Mouse (Mus musculus) hindbrain, postnatal 0 days (tissue): ENCODE data around the gene Snx27. TPM values are rescaled to one million over a fixed set of nuclear protein-coding genes. Genes with fewer than 3 reads are reported as not detected.
A peak's percentile ranks its signal among the peaks of the same experiment; 100 is the strongest.

Experiments used
- ATAC-seq: fragments of 200-750 bp; cut with Nextera tagmentation; 2 replicates; pipeline ENCODE4 v1.8.0; 2017; ENCODE audit warnings: mild to moderate bottlenecking, moderate TSS enrichment, moderate library complexity
- DNase-seq: peaks from one replicate; pipeline ENCODE4 v3.0.0-alpha.2; 2015; ENCODE audit warnings: low spot score
- H3K27ac ChIP-seq: fragments of 300-500 bp; sonication (generic); 2 replicates; pipeline ENCODE4 v1.5.1; 2014; ENCODE audit warnings: mild to moderate bottlenecking
- H3K27me3 ChIP-seq: fragments of 300-500 bp; sonication (generic); 2 replicates; pipeline ENCODE4 v1.6.1; 2014; ENCODE audit warnings: low read length, mixed read lengths; ENCODE audit not compliant: insufficient read depth
- H3K36me3 ChIP-seq: fragments of 300-500 bp; sonication (generic); 2 replicates; pipeline ENCODE4 v1.6.1; 2014; ENCODE audit warnings: low read length, mixed read lengths; ENCODE audit not compliant: insufficient read depth
- H3K4me1 ChIP-seq: fragments of 300-500 bp; sonication (generic); 2 replicates; pipeline ENCODE4 v1.6.1; 2014; ENCODE audit warnings: antibody characterized with exemption, low read length, mixed read lengths; ENCODE audit not compliant: insufficient read depth
- H3K4me2 ChIP-seq: fragments of 300-500 bp; sonication (generic); 2 replicates; pipeline ENCODE4 v1.6.1; 2014; ENCODE audit warnings: low read depth, mild to moderate bottlenecking, low read length, moderate library complexity, mixed read lengths
- H3K4me3 ChIP-seq: fragments of 300-500 bp; sonication (generic); 2 replicates; pipeline ENCODE4 v1.5.1; 2014; ENCODE audit warnings: low read length
- H3K9ac ChIP-seq: fragments of 300-500 bp; sonication (generic); replicated peaks from 2 replicates; pipeline ENCODE4 v1.6.1; 2014; ENCODE audit warnings: mild to moderate bottlenecking, low read length, moderate library complexity, mixed read lengths
- H3K9me3 ChIP-seq: fragments of 300-500 bp; sonication (generic); 2 replicates; pipeline ENCODE4 v1.6.1; 2016; ENCODE audit warnings: low read length, mixed read lengths
- CTCF ChIP-seq: IDR thresholded peaks from 2 replicates; pipeline ENCODE4 v1.5.1; 2016; ENCODE audit warnings: antibody characterized with exemption, control low read depth, low read depth
- WGBS: fragments of 180-500 bp; shearing (Covaris S2); extraction: QIAGEN DNeasy Blood & Tissue Kit; methylation state at CpG from one replicate; pipeline ENCODE4 v1.1.7; 2014; 5-methylcytosine and 5-hydroxymethylcytosine counted together
- polyA plus RNA-seq: library from polyadenylated mRNA; unstranded; fragments of >200 nt; fragmentation: Nextera tagmentation; extraction: Ambion mirVana; gene quantifications from 2 replicates; pipeline ENCODE4 v1.2.1, GENCODE M21; 2015
- total RNA-seq: library from RNA; depleted of rRNA; stranded (reverse); fragments of >200 nt; gene quantifications from 2 replicates; pipeline ENCODE4 v1.2.3, GENCODE M21; 2014

Snx27 gene
- total and polyA plus RNA-seq, 2 experiments from 2014 or later, result 71.3 to 81.7 TPM

GRCm38 (mm10) chr3:94597224-94597779, 14.8 kb upstream of the Snx27 start:
- WGBS, result 81% methylated on average over 3 of the region's 3 CpGs
- no peak for TF ChIP-seq CTCF
- ATAC-seq, result no peak

GRCm38 (mm10) chr3:94595871-94596287, 13.4 kb upstream of the Snx27 start:
- DNase-seq (no peak), ATAC-seq (no peak)
- Histone ChIP-seq H3K36me3 (no peaks in the 10 kb centered on the region), H3K27ac (no peak overlapping the region), H3K4me2 (no peak overlapping the region), H3K4me1 (no peaks in the 10 kb centered on the region), H3K4me3 (no peak overlapping the region), H3K27me3 (no peaks in the 10 kb centered on the region), H3K9me3 (no peaks in the 10 kb centered on the region), H3K9ac (no peak overlapping the region)
- TF ChIP-seq CTCF, result no peak
- 88% methylated on average over 6 of the region's 6 CpGs for WGBS

More at GRCm38 (mm10) chr3:94597224-94597779, 14.8 kb upstream of the Snx27 start:
- no peaks in the 10 kb centered on the region for H3K4me1 ChIP-seq
- DNase-seq, result no peak
- H3K4me2 ChIP-seq, result no peak overlapping the region
- no peaks in the 10 kb centered on the region for H3K36me3 ChIP-seq
- H3K9me3 ChIP-seq, result no peaks in the 10 kb centered on the region
- H3K27me3 ChIP-seq, result no peaks in the 10 kb centered on the region
- no peak overlapping the region for H3K9ac ChIP-seq
- no peak overlapping the region for H3K4me3 ChIP-seq
- no peak overlapping the region for H3K27ac ChIP-seq

GRCm38 (mm10) chr3:94591066-94591465, 8.6 kb upstream of the Snx27 start:
- no peak overlapping the region for H3K4me2 ChIP-seq
- ATAC-seq (no peak), DNase-seq (no peak)
- H3K4me1 ChIP-seq, result no peaks in the 10 kb centered on the region
- H3K4me3 ChIP-seq, result no peak overlapping the region
- no peak overlapping the region for H3K27ac ChIP-seq
- no peaks in the 10 kb centered on the region for H3K27me3 ChIP-seq
- no peaks in the 10 kb centered on the region for H3K9me3 ChIP-seq
- TF ChIP-seq CTCF, result no peak
- no peak overlapping the region for H3K9ac ChIP-seq
- 89% methylated on average over 5 of the region's 5 CpGs for WGBS
- no peaks in the 10 kb centered on the region for H3K36me3 ChIP-seq

GRCm38 (mm10) chr3:94587962-94588361, 5.4 kb upstream of the Snx27 start:
- Histone ChIP-seq H3K4me2 (no peak overlapping the region), H3K9me3 (no peaks in the 10 kb centered on the region), H3K27me3 (no peaks in the 10 kb centered on the region), H3K27ac (no peak overlapping the region), H3K9ac (no peak overlapping the region), H3K4me1 (no peaks in the 10 kb centered on the region), H3K36me3 (no peaks in the 10 kb centered on the region), H3K4me3 (no peak overlapping the region)
- WGBS, result 81% methylated on average over 5 of the region's 5 CpGs
- no peak for DNase-seq
- TF ChIP-seq CTCF, result no peak
- ATAC-seq, result no peak

- TF ChIP-seq CTCF, result peak; percentile 18; the same call in 1 of the 2 replicates
- Histone ChIP-seq H3K36me3 (no peaks in the 10 kb centered on the region), H3K9me3 (no peaks in the 10 kb centered on the region), H3K27ac (no peak overlapping the region), H3K4me2 (no peak overlapping the region; the same call in 1 of the 2 replicates), H3K9ac (no peak overlapping the region), H3K4me1 (peaks cover 13% of the 10 kb centered on the region), H3K4me3 (peak overlapping the region; percentile 92), H3K27me3 (no peaks in the 10 kb centered on the region)
- 71% methylated on average over 7 of the region's 7 CpGs for WGBS
- ATAC-seq (no peak), DNase-seq (no peak)
Observed at GRCm38 (mm10) chr3:94582944-94583343, 428 bp upstream of the Snx27 start.

GRCm38 (mm10) chr3:94581793-94582455, 592 bp downstream of the Snx27 start:
- ATAC-seq (peak; percentile 78), DNase-seq (peak; percentile 39)
- H3K36me3 ChIP-seq, result no peaks in the 10 kb centered on the region
- peak overlapping the region; percentile 94 for H3K27ac ChIP-seq
- H3K4me1 ChIP-seq, result peaks cover 13% of the 10 kb centered on the region
- peak overlapping the region; percentile 95 for H3K9ac ChIP-seq
- peak overlapping the region; percentile 65 for H3K4me2 ChIP-seq
- H3K27me3 ChIP-seq, result no peaks in the 10 kb centered on the region
- no peaks in the 10 kb centered on the region for H3K9me3 ChIP-seq
- TF ChIP-seq CTCF, result no peak
- WGBS, result 2% methylated on average over 42 of the region's 48 CpGs
- H3K4me3 ChIP-seq, result peak overlapping the region; percentile 92
